Mouse (Mus musculus): Measurements from ENCODE around the gene Paqr5. TPM values are rescaled to one million over a fixed set of nuclear protein-coding genes. Genes with fewer than 3 reads are reported as not detected.

Gene Paqr5
- polyA plus RNA-seq, 1 experiment = 0.93 TPM

GRCm38 (mm10) chr9:61972031-61972430, 54.6 kb downstream of the Paqr5 start:
- H3K27ac ChIP-seq (ENCODE audit: insufficient read depth, low read length) = no peak overlapping the region

GRCm38 (mm10) chr9:61971045-61971444, 55.6 kb downstream of the Paqr5 start:
- H3K27me3 ChIP-seq (ENCODE audit: control insufficient read depth, insufficient read depth, low read length, poor library complexity, severe bottlenecking) = no peaks in the 10 kb centered on the region
- H3K4me1 ChIP-seq (ENCODE audit: control insufficient read depth, insufficient read depth, low read length) = no peaks in the 10 kb centered on the region
- no peak overlapping the region for H3K27ac ChIP-seq (ENCODE audit: insufficient read depth, low read length)
- H3K4me3 ChIP-seq (ENCODE audit: low read depth, low read length) = no peak overlapping the region
- no peaks in the 10 kb centered on the region for H3K9me3 ChIP-seq (replicated peaks; ENCODE audit: control insufficient read depth, insufficient read depth, low read length, poor library complexity, severe bottlenecking)
- H3K9ac ChIP-seq (ENCODE audit: low read depth, poor library complexity, severe bottlenecking) = no peak overlapping the region
- no peaks in the 10 kb centered on the region for H3K36me3 ChIP-seq (ENCODE audit: control insufficient read depth, insufficient read depth, low read length, poor library complexity, severe bottlenecking)
- TF ChIP-seq EP300 (IDR thresholded peaks at IDR 0.05; ENCODE audit: insufficient read depth, low read depth, low read length) (no peak), POLR2A (IDR thresholded peaks at IDR 0.05; ENCODE audit: insufficient read depth, low read length) (no peak), CTCF (IDR thresholded peaks at IDR 0.05; ENCODE audit: low read depth, low read length) (no peak)

More at GRCm38 (mm10) chr9:61972031-61972430, 54.6 kb downstream of the Paqr5 start:
- TF ChIP-seq EP300 (IDR thresholded peaks at IDR 0.05; ENCODE audit: insufficient read depth, low read depth, low read length) (no peak), CTCF (IDR thresholded peaks at IDR 0.05; ENCODE audit: low read depth, low read length) (no peak), POLR2A (IDR thresholded peaks at IDR 0.05; ENCODE audit: insufficient read depth, low read length) (no peak)
- no peaks in the 10 kb centered on the region for H3K4me1 ChIP-seq (ENCODE audit: control insufficient read depth, insufficient read depth, low read length)
- no peak overlapping the region for H3K9ac ChIP-seq (ENCODE audit: low read depth, poor library complexity, severe bottlenecking)
- no peaks in the 10 kb centered on the region for H3K27me3 ChIP-seq (ENCODE audit: control insufficient read depth, insufficient read depth, low read length, poor library complexity, severe bottlenecking)
- no peak overlapping the region for H3K4me3 ChIP-seq (ENCODE audit: low read depth, low read length)
- H3K9me3 ChIP-seq (replicated peaks; ENCODE audit: control insufficient read depth, insufficient read depth, low read length, poor library complexity, severe bottlenecking) = no peaks in the 10 kb centered on the region
- H3K36me3 ChIP-seq (ENCODE audit: control insufficient read depth, insufficient read depth, low read length, poor library complexity, severe bottlenecking) = no peaks in the 10 kb centered on the region

- TF ChIP-seq EP300 (IDR thresholded peaks at IDR 0.05; ENCODE audit: insufficient read depth, low read depth, low read length) (no peak), POLR2A (IDR thresholded peaks at IDR 0.05; ENCODE audit: insufficient read depth, low read length) (no peak), CTCF (IDR thresholded peaks at IDR 0.05; ENCODE audit: low read depth, low read length) (no peak)
- Histone ChIP-seq H3K9me3 (replicated peaks; ENCODE audit: control insufficient read depth, insufficient read depth, low read length, poor library complexity, severe bottlenecking) (no peaks in the 10 kb centered on the region), H3K36me3 (ENCODE audit: control insufficient read depth, insufficient read depth, low read length, poor library complexity, severe bottlenecking) (no peaks in the 10 kb centered on the region), H3K27ac (ENCODE audit: insufficient read depth, low read length) (no peak overlapping the region), H3K4me1 (ENCODE audit: control insufficient read depth, insufficient read depth, low read length) (no peaks in the 10 kb centered on the region), H3K4me3 (ENCODE audit: low read depth, low read length) (no peak overlapping the region), H3K9ac (ENCODE audit: low read depth, poor library complexity, severe bottlenecking) (no peak overlapping the region), H3K27me3 (ENCODE audit: control insufficient read depth, insufficient read depth, low read length, poor library complexity, severe bottlenecking) (no peaks in the 10 kb centered on the region)
These were observed 59.3 kb downstream of the Paqr5 start for GRCm38 (mm10) chr9:61967357-61967756.

GRCm38 (mm10) chr9:61965987-61966386, 60.7 kb downstream of the Paqr5 start:
- Histone ChIP-seq H3K4me3 (ENCODE audit: low read depth, low read length) (no peak overlapping the region), H3K36me3 (ENCODE audit: control insufficient read depth, insufficient read depth, low read length, poor library complexity, severe bottlenecking) (no peaks in the 10 kb centered on the region), H3K27ac (ENCODE audit: insufficient read depth, low read length) (no peak overlapping the region), H3K4me1 (ENCODE audit: control insufficient read depth, insufficient read depth, low read length) (no peaks in the 10 kb centered on the region), H3K9ac (ENCODE audit: low read depth, poor library complexity, severe bottlenecking) (no peak overlapping the region), H3K9me3 (replicated peaks; ENCODE audit: control insufficient read depth, insufficient read depth, low read length, poor library complexity, severe bottlenecking) (no peaks in the 10 kb centered on the region), H3K27me3 (ENCODE audit: control insufficient read depth, insufficient read depth, low read length, poor library complexity, severe bottlenecking) (no peaks in the 10 kb centered on the region)
- TF ChIP-seq POLR2A (IDR thresholded peaks at IDR 0.05; ENCODE audit: insufficient read depth, low read length) (no peak), EP300 (IDR thresholded peaks at IDR 0.05; ENCODE audit: insufficient read depth, low read depth, low read length) (no peak), CTCF (IDR thresholded peaks at IDR 0.05; ENCODE audit: low read depth, low read length) (no peak)

GRCm38 (mm10) chr9:61965411-61965930, 61.2 kb downstream of the Paqr5 start:
- H3K4me3 ChIP-seq (ENCODE audit: low read depth, low read length) = no peak overlapping the region
- H3K9ac ChIP-seq (ENCODE audit: low read depth, poor library complexity, severe bottlenecking) = no peak overlapping the region

GRCm38 (mm10) chr9:61963356-61963755, 63.3 kb downstream of the Paqr5 start:
- no peak overlapping the region for H3K4me3 ChIP-seq (ENCODE audit: low read depth, low read length)
- TF ChIP-seq EP300 (IDR thresholded peaks at IDR 0.05; ENCODE audit: insufficient read depth, low read depth, low read length) = no peak
- H3K27me3 ChIP-seq (ENCODE audit: control insufficient read depth, insufficient read depth, low read length, poor library complexity, severe bottlenecking) = no peaks in the 10 kb centered on the region
- H3K27ac ChIP-seq (ENCODE audit: insufficient read depth, low read length) = no peak overlapping the region
- H3K36me3 ChIP-seq (ENCODE audit: control insufficient read depth, insufficient read depth, low read length, poor library complexity, severe bottlenecking) = no peaks in the 10 kb centered on the region
- no peak overlapping the region for H3K9ac ChIP-seq (ENCODE audit: low read depth, poor library complexity, severe bottlenecking)
- no peaks in the 10 kb centered on the region for H3K4me1 ChIP-seq (ENCODE audit: control insufficient read depth, insufficient read depth, low read length)
- H3K9me3 ChIP-seq (replicated peaks; ENCODE audit: control insufficient read depth, insufficient read depth, low read length, poor library complexity, severe bottlenecking) = no peaks in the 10 kb centered on the region

More at GRCm38 (mm10) chr9:61965411-61965930, 61.2 kb downstream of the Paqr5 start:
- Histone ChIP-seq H3K9me3 (replicated peaks; ENCODE audit: control insufficient read depth, insufficient read depth, low read length, poor library complexity, severe bottlenecking) (no peaks in the 10 kb centered on the region), H3K4me1 (ENCODE audit: control insufficient read depth, insufficient read depth, low read length) (no peaks in the 10 kb centered on the region), H3K36me3 (ENCODE audit: control insufficient read depth, insufficient read depth, low read length, poor library complexity, severe bottlenecking) (no peaks in the 10 kb centered on the region), H3K27ac (ENCODE audit: insufficient read depth, low read length) (no peak overlapping the region), H3K27me3 (ENCODE audit: control insufficient read depth, insufficient read depth, low read length, poor library complexity, severe bottlenecking) (no peaks in the 10 kb centered on the region)
- TF ChIP-seq EP300 (IDR thresholded peaks at IDR 0.05; ENCODE audit: insufficient read depth, low read depth, low read length) (no peak), POLR2A (IDR thresholded peaks at IDR 0.05; ENCODE audit: insufficient read depth, low read length) (no peak), CTCF (IDR thresholded peaks at IDR 0.05; ENCODE audit: low read depth, low read length) (peak; percentile 70)

Data from ES-Bruce4 (cell line).